Mouse (Mus musculus) erythroblast, embryonic 14.5 days (primary cell): ENCODE results near the gene Ctdspl.

Source experiments
- GATA1 ChIP-seq: IDR thresholded peaks from 2 replicates; pipeline ENCODE4 v1.6.1; 2012; ENCODE audit warnings: low read length, inconsistent platforms, mixed read lengths
- TAL1 ChIP-seq: IDR thresholded peaks from 3 replicates; pipeline ENCODE4 v1.6.1; 2012; ENCODE audit warnings: low read length, inconsistent platforms, mixed read lengths

GRCm38 (mm10) chr9:118940591-118941207, 14.4 kb downstream of the Ctdspl start:
- TF ChIP-seq TAL1 (no peak), GATA1 (no peak)
